Mouse (Mus musculus): Measurements from ENCODE around the gene Gm28079.
"Not testable (repeated sequence)": the region's sequence is repeated elsewhere in the genome, so short reads cannot be mapped to it uniquely, and the experiment has no call there.

The Gm28079 gene

GRCm38 (mm10) chrY:70014799-70015198, at the start of gene Gm28079:
Gm28079 (minus strand) TSS chrY:70014899.
- not testable (repeated sequence) for DNase-seq (ENCODE audit: low read depth, low spot score)

All from telencephalon, adult 2 months (tissue).